Mouse (Mus musculus): ENCODE data around the gene Tubg2. TPM values are rescaled to one million over a fixed set of nuclear protein-coding genes. Genes with fewer than 3 reads are reported as not detected.

Gene Tubg2
- polyA plus RNA-seq, 1 experiment from 2014 or later = 3.6 TPM

- H3K36me3 ChIP-seq (ENCODE audit: control insufficient read depth, insufficient read depth, low read length) = peaks cover under 1% of the 10 kb centered on the region; the same call in 1 of the 2 replicates
- H3K4me3 ChIP-seq (ENCODE audit: low read depth, low read length) = no peak overlapping the region
- H3K4me1 ChIP-seq (ENCODE audit: control insufficient read depth, insufficient read depth, low read length) = peaks cover 5% of the 10 kb centered on the region; the same call in 1 of the 2 replicates
- H3K4me2 ChIP-seq (replicated peaks; ENCODE audit: low read depth, low read length) = no peak overlapping the region
- no peak overlapping the region for H3K27ac ChIP-seq (ENCODE audit: low read length)
- no peaks in the 10 kb centered on the region for H3K9me3 ChIP-seq (ENCODE audit: control insufficient read depth, low read depth, low read length)
- whole genome bisulfite sequencing = 92% methylated on average over 6 of the region's 6 CpGs
- no peak overlapping the region for H3K9ac ChIP-seq (replicated peaks; ENCODE audit: low read depth, low read length)
- no peaks in the 10 kb centered on the region for H3K27me3 ChIP-seq (ENCODE audit: control insufficient read depth, insufficient read depth, low read length)
- ATAC-seq (ENCODE audit: insufficient number of reproducible peaks, insufficient read depth, low FRiP score, low read depth) = no peak
Measured at GRCm38 (mm10) chr11:101131701-101132100, 24.0 kb upstream of the Tubg2 start.

GRCm38 (mm10) chr11:101133037-101133436 is 22.7 kb upstream of the Tubg2 start:
- Histone ChIP-seq H3K4me3 (ENCODE audit: low read depth, low read length) (no peak overlapping the region), H3K27ac (ENCODE audit: low read length) (no peak overlapping the region), H3K9me3 (ENCODE audit: control insufficient read depth, low read depth, low read length) (no peaks in the 10 kb centered on the region), H3K36me3 (ENCODE audit: control insufficient read depth, insufficient read depth, low read length) (no peaks in the 10 kb centered on the region), H3K27me3 (ENCODE audit: control insufficient read depth, insufficient read depth, low read length) (no peaks in the 10 kb centered on the region), H3K9ac (replicated peaks; ENCODE audit: low read depth, low read length) (no peak overlapping the region), H3K4me2 (replicated peaks; ENCODE audit: low read depth, low read length) (no peak overlapping the region), H3K4me1 (ENCODE audit: control insufficient read depth, insufficient read depth, low read length) (peaks cover 5% of the 10 kb centered on the region; the same call in 1 of the 2 replicates)
- 51% methylated on average over 12 of the region's 12 CpGs for WGBS
- no peak for ATAC-seq (ENCODE audit: insufficient number of reproducible peaks, insufficient read depth, low FRiP score, low read depth)

GRCm38 (mm10) chr11:101134217-101134865 is 21.4 kb upstream of the Tubg2 start:
- H3K27me3 ChIP-seq (ENCODE audit: control insufficient read depth, insufficient read depth, low read length) = no peaks in the 10 kb centered on the region
- no peak overlapping the region for H3K27ac ChIP-seq (ENCODE audit: low read length)
- no peak overlapping the region for H3K9ac ChIP-seq (replicated peaks; ENCODE audit: low read depth, low read length)
- no peak for ATAC-seq (ENCODE audit: insufficient number of reproducible peaks, insufficient read depth, low FRiP score, low read depth)
- peaks cover 8% of the 10 kb centered on the region for H3K4me1 ChIP-seq (ENCODE audit: control insufficient read depth, insufficient read depth, low read length)
- H3K9me3 ChIP-seq (ENCODE audit: control insufficient read depth, low read depth, low read length) = no peaks in the 10 kb centered on the region
- WGBS = 77% methylated on average over 13 of the region's 13 CpGs
- H3K4me3 ChIP-seq (ENCODE audit: low read depth, low read length) = no peak overlapping the region
- H3K36me3 ChIP-seq (ENCODE audit: control insufficient read depth, insufficient read depth, low read length) = no peaks in the 10 kb centered on the region
- no peak overlapping the region for H3K4me2 ChIP-seq (replicated peaks; ENCODE audit: low read depth, low read length)

GRCm38 (mm10) chr11:101137000-101137399 is 18.7 kb upstream of the Tubg2 start:
- peaks cover 3% of the 10 kb centered on the region; the same call in 1 of the 2 replicates for H3K4me1 ChIP-seq (ENCODE audit: control insufficient read depth, insufficient read depth, low read length)
- H3K4me3 ChIP-seq (ENCODE audit: low read depth, low read length) = no peak overlapping the region
- H3K36me3 ChIP-seq (ENCODE audit: control insufficient read depth, insufficient read depth, low read length) = no peaks in the 10 kb centered on the region
- peak overlapping the region; percentile 28; the same call in 1 of the 2 replicates for H3K27ac ChIP-seq (ENCODE audit: low read length)
- H3K4me2 ChIP-seq (replicated peaks; ENCODE audit: low read depth, low read length) = no peak overlapping the region
- H3K9ac ChIP-seq (replicated peaks; ENCODE audit: low read depth, low read length) = no peak overlapping the region
- ATAC-seq (ENCODE audit: insufficient number of reproducible peaks, insufficient read depth, low FRiP score, low read depth) = no peak
- H3K9me3 ChIP-seq (ENCODE audit: control insufficient read depth, low read depth, low read length) = no peaks in the 10 kb centered on the region
- no peaks in the 10 kb centered on the region for H3K27me3 ChIP-seq (ENCODE audit: control insufficient read depth, insufficient read depth, low read length)
- WGBS = 67% methylated on average over 7 of the region's 7 CpGs

GRCm38 (mm10) chr11:101138536-101139181 is 17.0 kb upstream of the Tubg2 start:
- Histone ChIP-seq H3K9me3 (ENCODE audit: control insufficient read depth, low read depth, low read length) (no peaks in the 10 kb centered on the region), H3K4me2 (replicated peaks; ENCODE audit: low read depth, low read length) (peak overlapping the region; percentile 30), H3K4me1 (ENCODE audit: control insufficient read depth, insufficient read depth, low read length) (peaks cover 3% of the 10 kb centered on the region; the same call in 1 of the 2 replicates), H3K27ac (ENCODE audit: low read length) (peak overlapping the region; percentile 22; the same call in 1 of the 2 replicates), H3K27me3 (ENCODE audit: control insufficient read depth, insufficient read depth, low read length) (no peaks in the 10 kb centered on the region), H3K36me3 (ENCODE audit: control insufficient read depth, insufficient read depth, low read length) (no peaks in the 10 kb centered on the region), H3K4me3 (ENCODE audit: low read depth, low read length) (0 out of 2 replicates have a peak overlapping the region, but pooled peaks have one; percentile 1), H3K9ac (replicated peaks; ENCODE audit: low read depth, low read length) (no peak overlapping the region)
- ATAC-seq (ENCODE audit: insufficient number of reproducible peaks, insufficient read depth, low FRiP score, low read depth) = peak; percentile 64
- 15% methylated on average over 15 of the region's 15 CpGs for WGBS

GRCm38 (mm10) chr11:101140164-101140819 is 15.4 kb upstream of the Tubg2 start:
- 33% methylated on average over 27 of the region's 27 CpGs for WGBS
- no peak; the same call in 1 of the 2 replicates for ATAC-seq (ENCODE audit: insufficient number of reproducible peaks, insufficient read depth, low FRiP score, low read depth)
- no peak overlapping the region for H3K27ac ChIP-seq (ENCODE audit: low read length)

GRCm38 (mm10) chr11:101141088-101141487 is 14.6 kb upstream of the Tubg2 start:
- no peaks in the 10 kb centered on the region for H3K36me3 ChIP-seq (ENCODE audit: control insufficient read depth, insufficient read depth, low read length)
- H3K4me2 ChIP-seq (replicated peaks; ENCODE audit: low read depth, low read length) = no peak overlapping the region
- no peak overlapping the region for H3K4me3 ChIP-seq (ENCODE audit: low read depth, low read length)
- no peak overlapping the region for H3K27ac ChIP-seq (ENCODE audit: low read length)
- H3K9ac ChIP-seq (replicated peaks; ENCODE audit: low read depth, low read length) = no peak overlapping the region
- ATAC-seq (ENCODE audit: insufficient number of reproducible peaks, insufficient read depth, low FRiP score, low read depth) = no peak
- no peaks in the 10 kb centered on the region for H3K9me3 ChIP-seq (ENCODE audit: control insufficient read depth, low read depth, low read length)
- 86% methylated on average over 8 of the region's 8 CpGs for WGBS
- H3K27me3 ChIP-seq (ENCODE audit: control insufficient read depth, insufficient read depth, low read length) = no peaks in the 10 kb centered on the region
- H3K4me1 ChIP-seq (ENCODE audit: control insufficient read depth, insufficient read depth, low read length) = peaks cover 3% of the 10 kb centered on the region; the same call in 1 of the 2 replicates

More at GRCm38 (mm10) chr11:101140164-101140819, 15.4 kb upstream of the Tubg2 start:
- Histone ChIP-seq H3K36me3 (ENCODE audit: control insufficient read depth, insufficient read depth, low read length) (no peaks in the 10 kb centered on the region), H3K27me3 (ENCODE audit: control insufficient read depth, insufficient read depth, low read length) (no peaks in the 10 kb centered on the region), H3K9ac (replicated peaks; ENCODE audit: low read depth, low read length) (no peak overlapping the region; the same call in 1 of the 2 replicates), H3K9me3 (ENCODE audit: control insufficient read depth, low read depth, low read length) (no peaks in the 10 kb centered on the region), H3K4me3 (ENCODE audit: low read depth, low read length) (peak overlapping the region; percentile 18; the same call in 1 of the 2 replicates), H3K4me2 (replicated peaks; ENCODE audit: low read depth, low read length) (peak overlapping the region; percentile 29), H3K4me1 (ENCODE audit: control insufficient read depth, insufficient read depth, low read length) (peaks cover 3% of the 10 kb centered on the region; the same call in 1 of the 2 replicates)

GRCm38 (mm10) chr11:101142215-101142967 is 13.3 kb upstream of the Tubg2 start:
- ATAC-seq (ENCODE audit: insufficient number of reproducible peaks, insufficient read depth, low FRiP score, low read depth) = no peak
- no peak overlapping the region for H3K27ac ChIP-seq (ENCODE audit: low read length)

More at GRCm38 (mm10) chr11:101142215-101142967, 13.3 kb upstream of the Tubg2 start:
- no peaks in the 10 kb centered on the region for H3K36me3 ChIP-seq (ENCODE audit: control insufficient read depth, insufficient read depth, low read length)
- 84% methylated on average over 10 of the region's 10 CpGs for WGBS
- H3K9ac ChIP-seq (replicated peaks; ENCODE audit: low read depth, low read length) = no peak overlapping the region
- H3K4me3 ChIP-seq (ENCODE audit: low read depth, low read length) = no peak overlapping the region
- H3K27me3 ChIP-seq (ENCODE audit: control insufficient read depth, insufficient read depth, low read length) = no peaks in the 10 kb centered on the region
- H3K4me2 ChIP-seq (replicated peaks; ENCODE audit: low read depth, low read length) = no peak overlapping the region
- peaks cover 3% of the 10 kb centered on the region; the same call in 1 of the 2 replicates for H3K4me1 ChIP-seq (ENCODE audit: control insufficient read depth, insufficient read depth, low read length)
- no peaks in the 10 kb centered on the region for H3K9me3 ChIP-seq (ENCODE audit: control insufficient read depth, low read depth, low read length)

All from stomach, embryonic 14.5 days (tissue).